Mouse (Mus musculus): Measurements from ENCODE around the gene Rint1. TPM values are rescaled to one million over a fixed set of nuclear protein-coding genes. Genes with fewer than 3 reads are reported as not detected.
A peak's percentile ranks its signal among the peaks of the same experiment; 100 is the strongest.
"Not testable (repeated sequence)": the region's sequence is repeated elsewhere in the genome, so short reads cannot be mapped to it uniquely, and the experiment has no call there.

Rint1 gene
- polyA plus RNA-seq, 2 experiments = 12.6 to 14.2 TPM

DNA sequence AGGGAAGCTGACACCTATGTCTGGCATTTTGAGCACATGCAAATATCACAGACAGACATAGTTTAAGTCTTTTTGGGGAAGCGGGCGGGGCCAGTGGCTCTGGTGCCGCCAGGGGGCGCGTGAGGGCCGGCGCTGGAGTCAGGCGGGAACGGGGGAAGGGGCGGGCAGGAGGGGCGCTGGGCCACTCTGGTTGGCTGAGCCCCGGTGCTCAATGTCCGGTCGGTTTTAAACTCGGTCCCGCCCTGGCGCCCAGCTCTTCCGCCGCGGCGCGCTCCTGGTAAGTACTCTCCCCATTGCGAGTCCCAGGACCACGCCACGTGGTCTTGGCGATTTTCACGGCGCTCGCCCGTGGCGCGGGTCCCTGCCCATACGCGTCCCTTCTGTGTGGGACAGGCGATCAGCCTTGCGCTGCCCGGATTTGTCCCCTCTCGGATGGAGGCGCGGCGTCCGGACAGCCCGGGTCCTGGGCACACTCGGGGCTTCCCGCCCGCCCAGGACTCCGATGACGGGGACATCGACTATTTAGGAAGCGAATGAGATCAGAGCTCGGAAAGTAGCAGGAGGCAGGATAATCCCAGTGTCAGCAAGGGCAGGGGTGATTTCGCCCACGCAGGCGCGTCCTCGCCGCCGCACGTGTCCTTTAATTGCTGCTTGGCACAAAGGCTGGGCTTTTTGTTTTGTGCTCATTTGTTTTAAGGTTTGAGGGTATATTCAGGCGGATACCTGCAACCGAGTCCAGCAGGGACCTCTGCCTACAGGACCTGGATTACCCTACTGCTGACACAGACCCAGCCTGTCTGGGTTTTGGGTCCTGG, 63.0 kb downstream of the Rint1 start:
- ATAC-seq (ENCODE audit: insufficient read depth) = peak; percentile 92
- Histone ChIP-seq H3K9ac (replicated peaks) (peak overlapping the region; percentile 91), H3K9me3 (ENCODE audit: control insufficient read depth, low read length) (no peaks in the 10 kb centered on the region), H3K4me3 (ENCODE audit: insufficient read depth in 1 of 2, low read depth in 2 of 2, low read length in 2 of 2) (peak overlapping the region; percentile 91 to 93), H3K4me1 (replicated peaks; ENCODE audit: control insufficient read depth in 2 of 2, insufficient read depth in 2 of 2, low read length in 1 of 2) (no peaks in the 10 kb centered on the region), H3K4me2 (ENCODE audit: low read depth) (peak overlapping the region; percentile 93), H3K27ac (peak overlapping the region; percentile 63), H3K27me3 (ENCODE audit: control insufficient read depth, insufficient read depth, low read length) (no peaks in the 10 kb centered on the region), H3K36me3 (replicated peaks; ENCODE audit: control insufficient read depth, insufficient read depth, low read depth) (peaks cover 34% of the 10 kb centered on the region)
- TF ChIP-seq CTCF (IDR thresholded peaks at IDR 0.05; ENCODE audit: low read depth) (peak; percentile 88), EP300 (IDR thresholded peaks at IDR 0.05; ENCODE audit: low read depth) (no peak)
- under 1% methylated on average over 61 of the region's 61 CpGs for WGBS (ENCODE audit: insufficient replicate concordance)
- peak; percentile 68 to 70 (median 70) for DNase-seq (ENCODE audit: low read depth in 3 of 3, low spot score in 3 of 3)

DNA sequence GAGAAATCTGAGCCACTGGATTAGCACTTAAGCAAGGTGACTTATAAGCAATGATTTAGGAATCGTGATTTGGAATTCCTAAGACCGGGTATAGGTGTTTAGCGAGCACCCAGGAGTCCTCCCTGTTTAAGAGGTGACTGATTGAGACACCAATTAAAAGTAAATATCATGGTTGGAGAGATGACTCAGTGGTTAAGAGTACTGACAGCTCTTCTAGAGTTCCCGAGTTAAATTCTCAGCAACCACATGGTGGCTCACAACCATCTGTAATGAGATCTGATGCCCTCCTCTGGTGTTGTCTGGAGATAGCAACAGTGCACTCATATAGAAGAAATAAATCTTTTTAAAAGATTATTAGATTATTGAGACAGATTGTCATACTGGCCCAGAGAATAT, 63.6 kb downstream of the Rint1 start:
- Histone ChIP-seq H3K9ac (replicated peaks) (peak overlapping the region; percentile 91), H3K4me3 (ENCODE audit: insufficient read depth in 1 of 2, low read depth in 2 of 2, low read length in 2 of 2) (peak overlapping the region; percentile 91 to 93), H3K27ac (peak overlapping the region; percentile 63), H3K36me3 (replicated peaks; ENCODE audit: control insufficient read depth, insufficient read depth, low read depth) (peaks cover 36% of the 10 kb centered on the region), H3K4me2 (ENCODE audit: low read depth) (peak overlapping the region; percentile 93)
- not testable (repeated sequence) for H3K27me3 ChIP-seq (ENCODE audit: control insufficient read depth, insufficient read depth, low read length); ATAC-seq (ENCODE audit: insufficient read depth); H3K9me3 ChIP-seq (ENCODE audit: control insufficient read depth, low read length); H3K4me1 ChIP-seq (replicated peaks; ENCODE audit: control insufficient read depth in 2 of 2, insufficient read depth in 2 of 2, low read length in 1 of 2); DNase-seq (ENCODE audit: low read depth in 3 of 3, low spot score in 3 of 3)
- WGBS (ENCODE audit: insufficient replicate concordance) = 7% methylated on average over 4 of the region's 4 CpGs
- peak; percentile 22; the same call in 1 of the 2 replicates for TF ChIP-seq CTCF (IDR thresholded peaks at IDR 0.05; ENCODE audit: low read depth)

DNA sequence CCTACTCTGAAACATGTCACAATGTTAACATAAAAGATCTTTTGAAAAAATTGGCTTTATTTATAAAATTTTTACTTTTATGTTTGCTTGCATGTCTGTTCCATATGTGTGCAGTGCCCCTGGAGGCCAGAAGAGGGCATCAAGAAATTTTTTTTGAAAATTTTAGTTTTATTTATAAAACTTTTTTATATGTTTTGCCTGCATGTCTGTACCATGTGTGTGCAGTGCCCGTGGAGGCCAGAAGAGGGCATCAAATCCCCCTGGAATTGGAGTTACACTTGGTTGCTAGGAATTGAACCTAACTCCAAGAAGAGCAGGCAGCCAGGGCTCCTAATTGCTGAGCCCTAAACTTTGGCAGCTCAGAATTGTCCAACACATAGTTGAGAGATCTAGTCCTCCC, 65.4 kb downstream of the Rint1 start:
- H3K9ac ChIP-seq (replicated peaks); H3K4me1 ChIP-seq (replicated peaks; ENCODE audit: control insufficient read depth in 2 of 2, insufficient read depth in 2 of 2, low read length in 1 of 2); H3K4me2 ChIP-seq (ENCODE audit: low read depth); DNase-seq (ENCODE audit: low read depth in 3 of 3, low spot score in 3 of 3); H3K27me3 ChIP-seq (ENCODE audit: control insufficient read depth, insufficient read depth, low read length); ATAC-seq (ENCODE audit: insufficient read depth); H3K4me3 ChIP-seq (ENCODE audit: insufficient read depth in 1 of 2, low read depth in 2 of 2, low read length in 2 of 2); H3K9me3 ChIP-seq (ENCODE audit: control insufficient read depth, low read length); H3K27ac ChIP-seq: not testable (repeated sequence)
- peaks cover 38% of the 10 kb centered on the region for H3K36me3 ChIP-seq (replicated peaks; ENCODE audit: control insufficient read depth, insufficient read depth, low read depth)
- 50% methylated on average over 1 of the region's 1 CpGs for WGBS (ENCODE audit: insufficient replicate concordance)
- TF ChIP-seq CTCF (IDR thresholded peaks at IDR 0.05; ENCODE audit: low read depth) = peak; percentile 49

DNA sequence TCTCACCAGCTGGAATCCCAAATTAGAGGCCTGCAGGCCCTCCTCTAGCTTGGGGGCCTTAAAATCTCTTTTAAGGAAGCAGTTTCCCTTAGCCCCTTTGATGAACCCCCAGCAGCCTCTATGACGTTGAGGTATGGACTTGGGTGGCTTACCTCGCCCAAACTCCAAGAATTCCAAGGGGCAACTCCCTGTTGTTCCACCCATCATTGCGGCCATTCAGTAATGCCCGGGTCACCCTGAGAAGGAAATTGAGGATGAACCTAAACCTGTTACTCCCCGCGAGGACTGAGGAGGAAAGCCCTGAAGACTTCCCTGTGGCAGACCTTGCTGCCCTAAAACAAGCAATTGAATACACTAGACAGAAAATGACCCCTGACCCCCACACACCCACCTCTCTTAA, 68.0 kb downstream of the Rint1 start:
- ATAC-seq (ENCODE audit: insufficient read depth) (no peak), DNase-seq (ENCODE audit: low read depth in 3 of 3, low spot score in 3 of 3) (no peak)
- no peak overlapping the region for H3K4me3 ChIP-seq (ENCODE audit: insufficient read depth in 1 of 2, low read depth in 2 of 2, low read length in 2 of 2)
- no peak overlapping the region for H3K27ac ChIP-seq
- H3K27me3 ChIP-seq (ENCODE audit: control insufficient read depth, insufficient read depth, low read length) = no peaks in the 10 kb centered on the region
- no peak overlapping the region for H3K9ac ChIP-seq (replicated peaks)
- 75% methylated on average over 6 of the region's 6 CpGs for WGBS (ENCODE audit: insufficient replicate concordance)
- no peaks in the 10 kb centered on the region for H3K4me1 ChIP-seq (replicated peaks; ENCODE audit: control insufficient read depth in 2 of 2, insufficient read depth in 2 of 2, low read length in 1 of 2)
- no peaks in the 10 kb centered on the region for H3K9me3 ChIP-seq (ENCODE audit: control insufficient read depth, low read length)
- H3K36me3 ChIP-seq (replicated peaks; ENCODE audit: control insufficient read depth, insufficient read depth, low read depth) = peaks cover 38% of the 10 kb centered on the region
- TF ChIP-seq EP300 (IDR thresholded peaks at IDR 0.05; ENCODE audit: low read depth) (no peak), CTCF (IDR thresholded peaks at IDR 0.05; ENCODE audit: low read depth) (no peak)
- H3K4me2 ChIP-seq (ENCODE audit: low read depth) = no peak overlapping the region

DNA sequence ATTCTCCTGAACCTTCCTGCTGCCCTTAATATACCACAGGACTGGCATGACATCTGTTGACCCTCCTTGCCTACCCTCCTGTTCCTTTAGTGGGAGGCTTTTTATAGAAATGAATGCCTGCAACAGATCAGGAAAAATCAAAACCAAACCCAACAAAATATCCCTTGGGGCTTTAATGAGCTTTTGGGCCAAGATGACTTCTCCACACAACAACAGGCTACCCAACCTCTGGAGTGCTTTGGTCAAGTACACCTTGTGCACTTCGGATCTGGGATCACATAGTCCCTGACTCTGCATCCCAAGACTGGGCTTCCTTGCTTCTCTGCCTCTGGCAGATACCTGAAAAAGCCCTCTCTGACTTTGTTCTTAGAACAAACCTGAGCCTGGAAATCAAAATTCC, 68.7 kb downstream of the Rint1 start:
- Histone ChIP-seq H3K36me3 (replicated peaks; ENCODE audit: control insufficient read depth, insufficient read depth, low read depth) (peaks cover 38% of the 10 kb centered on the region), H3K9ac (replicated peaks) (no peak overlapping the region), H3K27ac (no peak overlapping the region), H3K4me2 (ENCODE audit: low read depth) (no peak overlapping the region), H3K4me3 (ENCODE audit: insufficient read depth in 1 of 2, low read depth in 2 of 2, low read length in 2 of 2) (no peak overlapping the region), H3K27me3 (ENCODE audit: control insufficient read depth, insufficient read depth, low read length) (no peaks in the 10 kb centered on the region), H3K9me3 (ENCODE audit: control insufficient read depth, low read length) (no peaks in the 10 kb centered on the region), H3K4me1 (replicated peaks; ENCODE audit: control insufficient read depth in 2 of 2, insufficient read depth in 2 of 2, low read length in 1 of 2) (no peaks in the 10 kb centered on the region)
- 87% methylated on average over 1 of the region's 1 CpGs for WGBS (ENCODE audit: insufficient replicate concordance)
- no peak for ATAC-seq (ENCODE audit: insufficient read depth)
- no peak for TF ChIP-seq EP300 (IDR thresholded peaks at IDR 0.05; ENCODE audit: low read depth)
- DNase-seq (ENCODE audit: low read depth in 3 of 3, low spot score in 3 of 3) = no peak

All from liver, embryonic 14.5 days (tissue).